ENCODE assay signal across 8 mouse cellular contexts in genomic region chr6:82401595-82402451, GRCm38 (mm10). TPM values are rescaled to one million over a fixed set of nuclear protein-coding genes. Genes with fewer than 3 reads are reported as not detected.
A peak's percentile ranks its signal among the peaks of the same experiment; 100 is the strongest.
DNase-seq lines count a peak whose midpoint lies in the region; ATAC-seq and TF ChIP-seq lines count a peak whose summit lies in the region.

Gene Tacr1, plus strand, starts transcription at chr6:82402334.

- no peaks in the 10 kb centered on the region for H3K36me3 ChIP-seq in forebrain, embryonic 13.5 days (ENCODE audit: poor library complexity, severe bottlenecking)
- no peaks in the 10 kb centered on the region for H3K36me3 ChIP-seq in midbrain, embryonic 16.5 days (ENCODE audit: control insufficient read depth, insufficient read depth, low read length)

- peak within 1 kb of the TSS; percentile 39 for H3K4me3 ChIP-seq in forebrain, embryonic 13.5 days
- H3K4me3 ChIP-seq in midbrain, embryonic 16.5 days (ENCODE audit: low read depth, low read length) = peak within 1 kb of the TSS; percentile 45

- no peaks in the 10 kb centered on the region for H3K9me3 ChIP-seq in forebrain, embryonic 13.5 days (replicated peaks)
- H3K9me3 ChIP-seq in midbrain, embryonic 16.5 days (replicated peaks; ENCODE audit: control insufficient read depth, low read length, poor library complexity, severe bottlenecking) = no peaks in the 10 kb centered on the region

- WGBS in forebrain, embryonic 13.5 days = 1% methylated on average over 28 of the region's 28 CpGs
- WGBS in midbrain, embryonic 16.5 days = under 1% methylated on average over 25 of the region's 28 CpGs

- H3K27me3 ChIP-seq in forebrain, embryonic 13.5 days = peaks cover 29% of the 10 kb centered on the region
- peaks cover 14% of the 10 kb centered on the region for H3K27me3 ChIP-seq in midbrain, embryonic 16.5 days (ENCODE audit: control insufficient read depth, insufficient read depth, low read depth, low read length)

- peak within 1 kb of the TSS; percentile 45 for H3K9ac ChIP-seq in forebrain, embryonic 13.5 days
- peak within 1 kb of the TSS; percentile 66 for H3K9ac ChIP-seq in midbrain, embryonic 16.5 days (ENCODE audit: low read depth, low read length)

- peak within 1 kb of the TSS; percentile 81 for H3K4me2 ChIP-seq in forebrain, embryonic 13.5 days
- peak within 1 kb of the TSS; percentile 85 for H3K4me2 ChIP-seq in midbrain, embryonic 16.5 days (ENCODE audit: low read length)

- peak within 1 kb of the TSS; percentile 66 for H3K27ac ChIP-seq in forebrain, embryonic 13.5 days
- H3K27ac ChIP-seq in midbrain, embryonic 16.5 days (ENCODE audit: low read length) = peak within 1 kb of the TSS; percentile 50; the same call in 1 of the 2 replicates

- peaks cover 28% of the 10 kb centered on the region for H3K4me1 ChIP-seq in forebrain, embryonic 13.5 days
- peaks cover 21% of the 10 kb centered on the region for H3K4me1 ChIP-seq in midbrain, embryonic 16.5 days (ENCODE audit: control insufficient read depth, insufficient read depth, low read length)

- intact Hi-C loops in heart, postnatal 14 days (cut with DNase I) = no loop called here

- no peak for TF ChIP-seq POLR2A in brain, embryonic 14.5 days (IDR thresholded peaks at IDR 0.05; ENCODE audit: borderline replicate concordance, extremely low read depth, insufficient read depth, insufficient read length, poor library complexity, severe bottlenecking)

- peak; percentile 92 for ATAC-seq in forebrain, embryonic 13.5 days
- peak; percentile 91 for ATAC-seq in midbrain, embryonic 16.5 days

- DNase-seq in heart, postnatal 4 days = peak; percentile 18
- no peak for DNase-seq in heart, postnatal 14 days
- peak; percentile 96 for DNase-seq in brain, embryonic 14.5 days (ENCODE audit: low read depth)
- peak; percentile 68 to 72 for DNase-seq in layer of hippocampus, postnatal 14 days (ENCODE audit: low spot score in 2 of 2)
- DNase-seq in urinary bladder, adult 18-20 months (ENCODE audit: low spot score in 2 of 2) = no peak
- DNase-seq in adrenal gland, adult (ENCODE audit: inconsistent age in 2 of 2, low spot score in 1 of 2) = no peak

- no peak for TF ChIP-seq CTCF in brain, embryonic 14.5 days (IDR thresholded peaks at IDR 0.05; ENCODE audit: borderline replicate concordance, extremely low read depth, insufficient read depth, insufficient read length)

RNA-seq across cellular contexts. Expression of gene Tacr1, which starts in this region (rescaled TPM):
- total RNA-seq in heart, postnatal 4 days (2021) = under 1 TPM in 1 of 2 experiments, not detected in 1; 0.12 TPM
- not detected for total RNA-seq in heart, postnatal 14 days (2021)
- polyA plus RNA-seq in brain, embryonic 14.5 days (2012; rRNA removed) = 1.3 and 3.5 TPM in 2 replicates
- polyA plus RNA-seq in forebrain, embryonic 13.5 days (2015; fragmentation: Nextera tagmentation; extraction: Ambion mirVana) = 0.72 and 1.2 TPM in 2 replicates
- total RNA-seq in layer of hippocampus, postnatal 14 days (2021) = 1 to 10 TPM; 2.3 to 2.4 TPM
- polyA plus RNA-seq in midbrain, embryonic 16.5 days (2015; fragmentation: Nextera tagmentation; extraction: Ambion mirVana) = 3.2 and 3.5 TPM in 2 replicates

Comparison
In these comparisons a context has a peak if more than half of its experiments do, and no peak if none do; other contexts are left out.
1. Peak in DNase-seq in heart, postnatal 4 days; RNA of the gene not detected or under 1 TPM.
2. DNase-seq: peak in brain, embryonic 14.5 days (single experiment) and layer of hippocampus, postnatal 14 days (2 of 2); none in heart, postnatal 14 days (0 of 2), urinary bladder, adult 18-20 months (0 of 2) and adrenal gland, adult (0 of 2).